Mouse (Mus musculus): ENCODE measurements at regions not wholly inside any gene's neighbourhood (a gene's known extent, or its start where the extent isn't known, plus 50 kb on each side); places are given as distances from the start of the nearest gene placed in this dataset.
A peak's percentile ranks its signal among the peaks of the same experiment; 100 is the strongest.

DNA sequence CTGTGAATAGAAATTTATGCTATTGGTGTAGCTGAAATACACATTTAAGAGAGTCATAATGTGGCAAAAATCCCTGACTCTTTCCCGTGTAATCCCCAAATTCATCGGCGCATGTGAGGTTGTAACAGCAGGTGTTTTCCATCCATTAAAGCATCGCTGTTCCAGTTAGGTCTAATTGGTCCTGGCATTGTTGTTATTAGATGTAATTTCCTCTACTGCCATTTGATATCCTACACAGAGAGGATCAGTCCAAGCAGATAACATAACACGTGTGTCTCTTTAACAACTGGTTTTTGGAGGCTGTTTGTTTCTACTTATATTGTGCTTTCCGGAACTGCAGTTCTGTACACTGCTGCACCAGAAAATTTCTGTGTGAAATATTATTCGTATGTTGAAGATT, 101.8 kb downstream of the Vgll3 start:
- no peak for DNase-seq (ENCODE audit: low read depth, low spot score)

DNA sequence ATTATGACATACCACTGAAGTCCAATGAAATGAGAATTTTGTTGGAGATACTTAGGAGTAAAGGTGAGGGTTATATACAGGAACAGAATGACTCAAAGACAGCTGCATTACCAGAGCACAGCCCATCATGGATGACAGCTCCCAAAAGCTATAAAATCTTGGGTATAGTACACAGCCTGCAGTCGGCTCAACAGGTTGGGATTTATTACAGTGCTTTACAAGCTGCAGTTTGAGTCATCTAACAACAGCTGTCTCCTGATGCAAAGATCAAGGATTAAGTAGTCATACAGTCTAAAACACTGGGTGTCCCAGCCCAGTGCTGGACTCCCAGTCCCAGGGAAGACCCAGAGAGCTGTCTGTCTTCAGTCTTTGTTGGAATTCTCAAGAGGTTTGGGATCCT, 110.9 kb downstream of the Vgll3 start:
- DNase-seq (ENCODE audit: low read depth, low spot score), result no peak

DNA sequence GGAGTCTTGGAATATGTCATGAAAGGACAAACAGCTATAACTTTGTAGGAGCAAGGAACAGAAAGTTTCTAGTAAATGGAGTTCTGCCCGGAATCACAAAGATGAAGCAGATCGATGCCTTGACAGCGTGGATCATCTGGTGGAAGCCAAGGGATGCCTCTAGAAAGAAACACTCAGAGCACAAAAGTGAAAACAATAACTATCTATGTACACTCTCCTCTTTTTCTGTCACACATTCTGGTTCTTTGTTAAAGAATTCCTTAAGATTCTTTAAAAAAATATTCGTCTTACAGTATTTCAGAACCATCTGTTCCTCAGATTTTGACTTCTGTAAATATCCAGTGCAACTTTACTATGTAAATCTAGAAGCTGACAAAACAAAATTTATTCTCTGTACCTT, 148.8 kb downstream of the Vgll3 start:
- no peak for DNase-seq (ENCODE audit: low read depth, low spot score)

DNA sequence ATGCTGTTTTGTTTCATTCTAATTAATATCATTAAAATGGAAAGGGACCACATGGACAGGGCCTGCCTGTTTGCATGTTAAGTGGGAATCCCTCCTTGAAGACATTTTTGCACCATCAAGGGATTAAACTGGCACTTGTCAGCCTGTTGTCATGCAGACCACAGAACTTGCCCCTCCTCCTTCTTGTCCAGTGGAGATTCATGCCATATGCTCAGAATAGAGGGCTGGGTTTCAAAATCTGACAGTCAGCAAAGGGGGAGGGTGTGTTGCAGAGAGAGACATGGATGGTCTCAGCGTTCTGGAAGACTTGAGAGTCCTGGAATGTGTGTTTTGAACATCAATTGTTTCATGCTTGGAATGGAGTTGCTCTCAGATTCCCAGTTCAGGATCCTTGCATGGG, 149.2 kb downstream of the Vgll3 start:
- no peak for DNase-seq (ENCODE audit: low read depth, low spot score)

DNA sequence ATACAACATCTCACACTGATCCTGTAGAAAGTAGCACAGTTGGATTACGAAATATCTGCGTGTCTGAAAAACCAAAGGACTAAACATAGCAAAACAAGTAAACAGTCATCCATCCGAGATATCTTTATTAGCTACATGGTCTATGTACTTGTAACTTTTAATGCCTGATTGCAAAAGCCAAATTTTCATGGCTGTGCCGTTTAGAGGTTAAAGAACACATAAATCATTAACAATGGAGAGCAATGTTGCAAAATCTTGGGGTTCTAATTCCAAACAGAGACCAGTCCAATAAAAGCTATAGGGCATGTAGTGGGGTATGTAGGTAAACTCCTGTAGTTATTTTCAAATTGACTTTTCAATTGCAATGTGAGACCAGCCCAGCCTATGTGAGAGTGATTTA, 162.0 kb downstream of the Vgll3 start:
- DNase-seq (ENCODE audit: low read depth, low spot score), result no peak

DNA sequence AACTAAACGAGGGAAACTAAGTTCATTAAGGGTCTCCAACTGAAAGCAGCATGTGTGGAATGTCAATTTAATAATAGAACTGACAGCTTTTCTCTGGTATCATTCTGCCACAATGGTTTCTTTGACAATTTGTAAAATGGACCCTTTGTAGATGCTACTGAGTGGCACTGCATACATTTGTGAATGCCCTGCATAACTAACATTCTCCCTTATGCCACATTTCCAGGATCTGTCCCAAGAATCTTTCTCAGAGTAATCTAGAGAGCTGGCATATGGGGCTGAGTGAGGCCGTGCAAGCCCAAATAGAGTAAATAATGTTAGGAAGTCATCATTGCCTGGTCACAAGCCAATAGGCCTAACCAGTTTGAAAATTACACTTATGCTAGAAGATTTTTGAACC, 172.1 kb downstream of the Vgll3 start:
- no peak for DNase-seq (ENCODE audit: low read depth, low spot score)

DNA sequence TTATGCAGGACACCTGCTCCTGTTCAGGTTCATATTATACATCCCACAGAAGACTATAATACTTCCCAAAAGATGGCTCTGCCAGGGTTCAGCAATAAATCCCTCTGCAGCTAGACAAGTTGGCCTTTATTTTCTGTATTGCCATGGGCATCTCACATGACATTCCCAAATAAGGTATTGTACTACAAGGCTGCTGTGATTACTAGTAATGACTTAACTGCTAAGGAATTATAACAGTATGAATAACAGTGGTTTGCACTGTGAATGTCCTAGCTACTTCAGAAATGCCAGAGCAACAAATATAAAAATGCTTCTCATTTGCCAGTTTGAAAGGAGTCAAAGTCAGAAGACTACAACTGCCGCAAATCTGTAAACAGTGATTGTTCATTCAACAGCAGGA, 184.3 kb downstream of the Vgll3 start:
- no peak for DNase-seq (ENCODE audit: low read depth, low spot score)

DNA sequence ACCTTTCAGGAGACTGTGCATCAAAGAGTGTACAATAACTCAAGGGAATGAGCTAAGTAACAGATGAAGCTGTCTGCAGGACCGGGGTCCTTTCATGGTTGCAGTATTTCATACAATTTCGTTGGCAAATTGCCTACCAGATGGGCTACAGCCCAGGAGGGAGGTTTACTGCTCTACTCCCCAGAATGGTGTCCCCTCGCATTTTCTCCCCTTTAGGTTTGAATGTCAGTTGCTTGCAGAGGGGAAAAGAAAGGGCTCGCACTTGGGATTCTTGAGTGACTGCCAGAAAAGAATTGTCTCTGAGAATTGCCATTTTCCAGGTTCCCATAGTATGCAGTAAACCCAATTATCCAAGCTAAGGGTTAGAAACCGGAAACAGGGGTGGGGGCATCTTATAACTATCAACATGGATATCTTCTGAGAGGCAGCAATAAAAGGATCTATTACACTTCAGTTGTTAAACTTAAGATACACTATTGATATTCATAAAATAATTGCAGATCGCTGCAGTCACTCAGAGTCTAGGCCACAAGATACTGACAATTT, 185.7 kb downstream of the Vgll3 start:
- no peak for DNase-seq (ENCODE audit: low read depth, low spot score)

DNA sequence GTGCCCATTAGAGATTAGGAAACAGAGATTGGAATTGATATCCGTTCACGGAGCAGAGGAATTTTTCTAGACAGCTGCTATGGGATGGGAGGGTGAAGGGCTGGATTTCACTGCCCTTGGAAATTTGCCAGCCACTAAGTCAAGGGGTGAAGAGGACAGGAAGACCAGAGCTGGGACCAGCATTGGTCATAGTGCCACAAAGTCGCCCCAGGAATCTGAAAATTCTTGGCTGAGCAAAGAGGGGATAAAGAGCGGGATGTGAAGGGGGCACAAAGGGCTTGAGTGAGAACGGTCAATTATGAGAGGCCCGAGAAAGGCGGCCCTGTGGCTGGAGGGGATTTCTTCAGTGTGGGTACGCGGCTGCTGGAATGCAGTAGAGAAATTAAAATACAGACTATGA, 189.6 kb downstream of the Vgll3 start:
- no peak for DNase-seq (ENCODE audit: low read depth, low spot score)

DNA sequence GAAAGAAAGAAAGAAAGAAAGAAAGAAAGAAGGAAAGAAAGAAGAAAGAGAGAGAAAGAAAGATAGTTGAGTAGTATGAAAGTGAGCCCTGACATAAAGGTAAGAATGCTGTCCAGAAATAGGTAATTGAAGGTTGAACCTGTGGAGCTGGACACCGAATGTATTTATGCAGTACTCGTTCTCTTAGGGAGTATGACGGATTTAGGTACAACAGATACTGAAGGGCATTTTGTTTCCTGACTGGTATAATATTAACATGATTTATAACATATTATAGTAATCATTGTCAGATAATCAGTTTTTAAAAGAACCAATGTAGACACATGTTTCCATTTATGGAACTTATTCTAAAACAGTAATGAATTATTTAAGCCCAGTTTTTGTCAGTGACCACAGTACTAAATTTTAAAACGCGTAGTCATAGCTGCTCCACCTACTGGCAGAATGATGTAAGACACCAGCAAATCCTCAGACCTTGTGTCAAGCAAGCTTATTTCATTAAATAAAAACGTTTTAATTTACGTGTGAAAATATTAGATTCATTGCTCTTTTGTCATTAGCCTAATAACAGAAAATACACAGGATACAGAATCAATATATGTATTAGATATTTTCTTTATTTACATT, 191.0 kb downstream of the Vgll3 start:
- peak; percentile 32 for DNase-seq (ENCODE audit: low read depth, low spot score)

DNA sequence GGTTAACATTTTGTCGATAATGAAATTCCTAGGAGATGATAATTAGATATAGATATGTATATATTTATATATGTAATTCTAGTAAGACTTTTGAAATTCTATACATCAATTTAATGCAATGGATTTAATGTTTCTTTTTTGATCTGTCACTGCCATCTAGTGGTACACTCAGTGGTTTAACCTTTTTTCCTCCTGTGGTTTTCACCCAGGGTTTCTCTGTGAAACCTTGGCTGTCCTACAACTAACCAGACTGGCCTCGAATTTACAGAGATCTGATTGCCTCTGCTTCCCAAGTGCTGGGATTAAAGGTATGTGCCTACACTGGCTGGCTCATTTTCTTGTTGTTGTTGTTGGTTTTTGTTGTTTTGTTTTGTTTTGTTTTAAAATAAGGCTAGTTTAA, 198.6 kb downstream of the Vgll3 start:
- peak; percentile 19 for DNase-seq (ENCODE audit: low read depth, low spot score)

DNA sequence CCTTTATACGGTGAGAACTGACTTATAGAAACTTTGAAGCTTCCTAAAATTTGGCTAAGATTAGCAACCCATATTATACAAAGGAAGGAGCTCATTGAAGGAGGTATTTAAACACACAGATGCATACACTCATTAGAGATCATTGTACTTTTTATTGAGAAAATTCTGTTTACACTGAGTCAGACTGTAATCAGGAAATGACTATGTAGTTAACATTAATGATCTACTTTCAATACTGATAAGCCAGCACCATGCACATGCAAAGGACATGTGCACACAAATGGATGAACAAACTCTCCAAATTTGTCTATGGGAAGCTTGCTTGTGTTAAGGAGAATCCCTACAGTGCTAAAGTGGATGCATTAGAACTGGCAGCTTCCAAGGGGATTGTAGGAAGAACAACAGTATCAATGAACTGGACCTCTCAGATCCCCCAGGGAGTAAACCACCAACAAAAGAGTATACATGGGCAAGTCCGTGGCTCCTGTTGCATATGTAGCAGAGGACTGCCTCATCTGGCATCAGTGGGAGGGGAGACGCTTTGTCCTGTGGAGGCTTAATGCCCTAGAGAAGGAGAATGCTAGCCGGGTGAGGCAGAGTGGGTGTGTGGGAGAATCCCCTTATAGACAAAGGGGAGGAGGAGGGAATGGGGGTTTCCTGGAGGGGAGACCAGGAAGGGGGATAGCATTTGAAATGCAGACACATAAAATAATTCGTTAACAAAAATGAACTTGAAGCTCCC, 200.0 kb downstream of the Vgll3 start:
- DNase-seq (ENCODE audit: low read depth, low spot score), result no peak

DNA sequence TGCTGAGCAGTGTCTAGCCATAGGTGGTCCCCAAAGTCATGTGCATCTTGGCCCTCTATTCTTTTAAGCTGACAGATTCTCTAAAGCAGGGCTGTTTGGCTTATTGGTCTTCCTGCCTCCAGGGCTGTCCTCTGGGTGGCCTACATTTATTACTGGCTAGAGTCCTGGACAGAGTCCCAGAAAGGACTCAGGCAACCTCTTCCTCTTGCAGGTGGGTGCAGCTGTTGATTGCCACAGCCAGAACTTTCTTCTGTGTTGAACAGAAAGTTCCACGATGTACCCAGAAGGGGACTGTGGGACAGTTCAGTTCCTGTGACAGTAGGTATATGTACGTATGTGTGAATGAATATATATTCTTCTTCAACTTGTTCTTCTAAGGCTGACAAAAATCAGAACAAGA, 202.0 kb downstream of the Vgll3 start:
- DNase-seq (ENCODE audit: low read depth, low spot score), result no peak

DNA sequence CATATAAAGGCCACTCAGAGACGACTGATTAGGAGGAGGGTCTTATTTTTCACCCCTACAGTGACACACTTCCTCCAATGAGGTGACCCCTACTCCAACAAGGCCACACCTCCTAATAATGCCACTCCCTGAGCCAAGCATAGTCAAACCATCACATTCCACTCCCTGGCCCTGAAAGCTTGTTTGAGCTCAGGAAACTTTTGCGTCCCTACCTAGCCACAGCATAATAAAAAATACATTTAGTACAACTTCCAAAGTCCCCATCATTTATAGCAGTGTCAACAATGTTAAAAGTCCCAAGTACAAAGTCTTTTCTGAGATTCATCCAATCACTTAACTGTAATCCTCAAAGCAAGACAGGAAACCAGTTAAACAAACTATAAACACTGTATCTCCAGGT, 208.3 kb downstream of the Vgll3 start:
- no peak for DNase-seq (ENCODE audit: low read depth, low spot score)

Measured in embryo, embryonic 11.5 days (tissue).